Mouse (Mus musculus) cerebellum, postnatal 10 days (tissue): ENCODE data around the gene Gm815.

Source experiments
- DNase-seq, 2 experiments: peaks; one replicate each; pipeline ENCODE4 v3.0.0; 2021; ENCODE audit warnings: mixed read lengths in 2 of 2

Gene Gm815

GRCm38 (mm10) chr19:26879856-26880255 lies 5.8 kb upstream of the Gm815 start:
- DNase-seq: no peak

- no peak for DNase-seq
Measured at GRCm38 (mm10) chr19:26881866-26882427, 3.7 kb upstream of the Gm815 start.

GRCm38 (mm10) chr19:26888171-26888570 lies 2.5 kb downstream of the Gm815 start:
- DNase-seq: peak in 1 of 2 experiments; percentile 17

- DNase-seq: peak; percentile 37 to 38
Measured at GRCm38 (mm10) chr19:26891306-26891964, 5.8 kb downstream of the Gm815 start.

- peak; percentile 20 to 38 for DNase-seq
Measured at GRCm38 (mm10) chr19:26892861-26893260, 7.2 kb downstream of the Gm815 start.

GRCm38 (mm10) chr19:26902162-26902561 lies 16.5 kb downstream of the Gm815 start:
- no peak for DNase-seq

GRCm38 (mm10) chr19:26914245-26914644 lies 28.6 kb downstream of the Gm815 start:
- DNase-seq: no peak

- DNase-seq: no peak
Measured at GRCm38 (mm10) chr19:26920816-26921215, 35.1 kb downstream of the Gm815 start.

GRCm38 (mm10) chr19:26930295-26931283 lies 44.9 kb downstream of the Gm815 start:
- peak in 1 of 2 experiments; percentile 36 for DNase-seq

GRCm38 (mm10) chr19:26934186-26934585 lies 48.5 kb downstream of the Gm815 start:
- DNase-seq: no peak
